Mouse (Mus musculus): Measurements from ENCODE around the gene Prcc. TPM values are rescaled to one million over a fixed set of nuclear protein-coding genes. Genes with fewer than 3 reads are reported as not detected.
A peak's percentile ranks its signal among the peaks of the same experiment; 100 is the strongest.
"Not testable (repeated sequence)": the region's sequence is repeated elsewhere in the genome, so short reads cannot be mapped to it uniquely, and the experiment has no call there.

Gene Prcc
- total and polyA plus RNA-seq, 2 experiments from 2014 or later: 10.0 to 55.6 TPM

DNA sequence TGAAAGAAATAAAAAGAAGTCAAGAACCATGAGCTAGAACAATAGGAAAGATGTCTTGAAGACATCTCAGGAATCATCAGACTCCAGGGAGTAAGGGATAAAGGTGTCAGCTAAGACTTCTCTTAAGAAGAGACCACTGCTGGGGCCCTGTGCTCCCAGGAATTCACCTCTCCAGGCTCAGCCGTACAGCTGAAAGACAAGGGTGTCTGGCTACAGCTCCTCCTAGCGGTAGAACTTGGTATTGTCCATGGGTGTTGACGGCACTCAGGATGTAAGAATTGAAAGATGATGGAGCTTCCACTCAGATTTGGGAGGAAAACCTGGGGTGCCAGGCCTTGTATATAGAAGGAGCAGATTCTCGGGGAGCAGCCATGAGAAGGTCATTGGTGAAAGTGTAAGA is 46.8 kb downstream of the Prcc start:
- ATAC-seq (ENCODE audit: insufficient read depth, low read depth) (no peak), DNase-seq (ENCODE audit: low spot score) (peak; percentile 46)
- Histone ChIP-seq H3K4me2 (ENCODE audit: low read depth, low read length) (no peak overlapping the region), H3K27me3 (ENCODE audit: control insufficient read depth, insufficient read depth, low read length) (peaks cover 7% of the 10 kb centered on the region; the same call in 1 of the 2 replicates), H3K4me1 (ENCODE audit: control insufficient read depth, insufficient read depth) (no peaks in the 10 kb centered on the region), H3K27ac (ENCODE audit: low read depth) (no peak overlapping the region), H3K36me3 (replicated peaks; ENCODE audit: control insufficient read depth, insufficient read depth, low read length) (no peaks in the 10 kb centered on the region), H3K9ac (replicated peaks; ENCODE audit: low read depth, low read length) (no peak overlapping the region), H3K9me3 (replicated peaks; ENCODE audit: control insufficient read depth, low read length) (no peaks in the 10 kb centered on the region), H3K4me3 (ENCODE audit: low read depth, low read length) (no peak overlapping the region)
- 2% methylated on average over 4 of the region's 4 CpGs for WGBS
- TF ChIP-seq EP300 (IDR thresholded peaks at IDR 0.05; ENCODE audit: low read depth) (no peak), CTCF (IDR thresholded peaks at IDR 0.05; ENCODE audit: low read depth) (peak; percentile 92)

DNA sequence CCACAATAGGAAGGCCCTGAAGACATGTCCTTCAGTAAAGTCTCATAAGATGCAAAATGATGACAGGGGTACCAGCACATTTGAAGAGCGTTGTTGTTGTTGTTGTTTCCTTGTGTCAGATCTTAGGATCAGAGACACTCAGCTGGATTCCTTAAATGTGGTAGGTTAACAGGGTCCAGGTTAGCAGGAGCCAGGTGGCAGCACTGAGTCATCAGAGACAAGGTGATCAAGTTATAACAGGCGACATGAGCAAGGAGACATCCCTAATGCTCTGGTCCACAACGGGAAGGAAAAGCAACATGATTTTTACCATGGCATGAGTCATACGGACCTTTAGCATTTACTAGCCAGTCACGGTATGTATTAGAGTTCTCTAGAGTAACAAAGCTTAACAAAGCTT is 51.9 kb downstream of the Prcc start:
- no peaks in the 10 kb centered on the region for H3K27me3 ChIP-seq (ENCODE audit: control insufficient read depth, insufficient read depth, low read length)
- TF ChIP-seq EP300 (IDR thresholded peaks at IDR 0.05; ENCODE audit: low read depth): no peak
- TF ChIP-seq CTCF (IDR thresholded peaks at IDR 0.05; ENCODE audit: low read depth): no peak; the same call in 1 of the 2 replicates
- no peaks in the 10 kb centered on the region for H3K4me1 ChIP-seq (ENCODE audit: control insufficient read depth, insufficient read depth)
- H3K4me2 ChIP-seq (ENCODE audit: low read depth, low read length): no peak overlapping the region
- H3K9ac ChIP-seq (replicated peaks; ENCODE audit: low read depth, low read length): no peak overlapping the region
- DNase-seq (ENCODE audit: low spot score) (no peak), ATAC-seq (ENCODE audit: insufficient read depth, low read depth) (no peak)
- WGBS: 65% methylated on average over 5 of the region's 5 CpGs
- no peak overlapping the region for H3K27ac ChIP-seq (ENCODE audit: low read depth)
- H3K9me3 ChIP-seq (replicated peaks; ENCODE audit: control insufficient read depth, low read length): no peaks in the 10 kb centered on the region
- H3K4me3 ChIP-seq (ENCODE audit: low read depth, low read length): no peak overlapping the region
- H3K36me3 ChIP-seq (replicated peaks; ENCODE audit: control insufficient read depth, insufficient read depth, low read length): no peaks in the 10 kb centered on the region

DNA sequence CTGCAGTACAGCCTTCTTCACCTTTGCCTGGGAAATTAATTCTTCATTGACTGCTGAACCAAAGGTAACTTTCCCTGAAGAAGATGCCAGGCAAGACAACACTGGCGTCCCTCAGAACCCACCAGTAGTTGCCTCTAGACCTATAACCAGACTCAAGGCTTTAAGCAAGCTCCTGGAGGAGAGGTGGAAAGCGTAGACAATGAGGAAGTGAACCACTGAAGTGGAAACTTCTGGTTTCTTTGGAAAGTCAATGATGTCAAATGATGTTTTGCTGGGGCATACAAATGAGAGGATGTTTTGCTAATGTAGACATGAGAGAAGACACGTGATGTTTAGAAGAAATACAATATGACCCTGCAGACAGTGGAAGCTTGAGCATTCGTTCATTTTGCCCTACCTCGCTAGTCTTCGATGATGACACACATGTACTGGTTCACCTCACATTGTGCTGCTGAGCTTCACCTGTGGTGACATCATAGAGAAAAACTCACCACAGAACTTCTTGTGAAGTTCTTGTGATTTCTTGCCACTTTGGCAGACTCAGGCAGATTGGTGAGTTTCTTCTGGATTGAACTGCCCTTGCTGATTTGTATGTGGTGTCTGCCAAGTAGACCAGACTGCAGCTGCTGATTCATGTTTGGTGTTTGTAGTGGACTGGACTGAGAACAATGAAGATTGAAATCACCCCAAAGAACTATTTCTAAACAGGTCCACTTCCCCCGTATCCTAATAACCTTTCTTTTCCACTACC is 53.1 kb downstream of the Prcc start:
- ATAC-seq (ENCODE audit: insufficient read depth, low read depth) (no peak), DNase-seq (ENCODE audit: low spot score) (no peak)
- H3K27me3 ChIP-seq (ENCODE audit: control insufficient read depth, insufficient read depth, low read length): no peaks in the 10 kb centered on the region
- no peaks in the 10 kb centered on the region for H3K9me3 ChIP-seq (replicated peaks; ENCODE audit: control insufficient read depth, low read length)
- no peak overlapping the region for H3K4me2 ChIP-seq (ENCODE audit: low read depth, low read length)
- no peaks in the 10 kb centered on the region for H3K4me1 ChIP-seq (ENCODE audit: control insufficient read depth, insufficient read depth)
- H3K9ac ChIP-seq (replicated peaks; ENCODE audit: low read depth, low read length): no peak overlapping the region
- no peak for TF ChIP-seq CTCF (IDR thresholded peaks at IDR 0.05; ENCODE audit: low read depth)
- TF ChIP-seq EP300 (IDR thresholded peaks at IDR 0.05; ENCODE audit: low read depth): no peak
- H3K27ac ChIP-seq (ENCODE audit: low read depth): no peak overlapping the region
- WGBS: 76% methylated on average over 7 of the region's 7 CpGs
- no peaks in the 10 kb centered on the region for H3K36me3 ChIP-seq (replicated peaks; ENCODE audit: control insufficient read depth, insufficient read depth, low read length)
- no peak overlapping the region for H3K4me3 ChIP-seq (ENCODE audit: low read depth, low read length)

DNA sequence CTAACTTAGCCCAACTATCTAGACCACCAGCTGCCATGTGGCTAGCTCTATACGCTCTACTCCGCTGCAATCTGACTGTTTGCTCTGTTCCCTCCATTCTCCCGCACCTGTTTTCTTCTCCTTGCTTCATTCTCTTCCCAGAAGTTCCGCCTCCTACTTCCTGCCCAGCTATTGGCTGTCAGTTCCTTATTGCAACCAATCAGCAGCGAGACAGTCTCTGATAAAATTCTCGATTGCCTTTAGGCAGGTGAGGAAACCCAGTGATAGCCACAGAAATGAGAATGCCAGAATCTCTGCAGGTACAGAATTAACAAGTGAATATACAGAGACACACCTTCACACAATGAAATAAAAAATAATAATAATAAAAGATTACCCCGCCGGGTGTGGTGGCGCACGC is 56.4 kb downstream of the Prcc start:
- no peak for ATAC-seq (ENCODE audit: insufficient read depth, low read depth)
- H3K9ac ChIP-seq (replicated peaks; ENCODE audit: low read depth, low read length): no peak overlapping the region
- TF ChIP-seq EP300 (IDR thresholded peaks at IDR 0.05; ENCODE audit: low read depth) (no peak), CTCF (IDR thresholded peaks at IDR 0.05; ENCODE audit: low read depth) (no peak)

DNA sequence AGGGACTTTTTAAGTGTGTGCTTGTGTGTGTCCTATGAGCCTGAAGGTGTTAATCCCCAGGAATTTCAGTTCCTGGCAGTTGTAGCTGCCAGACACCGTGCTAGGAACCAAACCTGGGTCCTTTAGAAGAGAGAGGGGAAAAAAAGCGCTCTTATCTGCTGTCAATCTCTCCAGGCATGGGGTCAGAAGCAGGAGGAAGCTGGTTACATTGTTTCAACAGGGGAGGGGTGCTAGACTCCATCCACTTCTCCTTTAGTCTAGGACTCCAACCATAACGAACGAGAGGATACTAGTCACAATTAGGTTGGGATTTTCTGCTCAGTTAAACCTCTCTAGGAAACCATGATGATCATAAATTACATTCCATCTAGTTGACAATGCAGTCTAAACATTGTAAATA is 57.0 kb downstream of the Prcc start:
- no peak overlapping the region for H3K4me3 ChIP-seq (ENCODE audit: low read depth, low read length)
- no peaks in the 10 kb centered on the region for H3K27me3 ChIP-seq (ENCODE audit: control insufficient read depth, insufficient read depth, low read length)
- no peaks in the 10 kb centered on the region for H3K4me1 ChIP-seq (ENCODE audit: control insufficient read depth, insufficient read depth)
- no peak for DNase-seq (ENCODE audit: low spot score)
- ATAC-seq (ENCODE audit: insufficient read depth, low read depth): no peak
- no peak overlapping the region for H3K9ac ChIP-seq (replicated peaks; ENCODE audit: low read depth, low read length)
- H3K27ac ChIP-seq (ENCODE audit: low read depth): no peak overlapping the region
- H3K36me3 ChIP-seq (replicated peaks; ENCODE audit: control insufficient read depth, insufficient read depth, low read length): no peaks in the 10 kb centered on the region
- H3K9me3 ChIP-seq (replicated peaks; ENCODE audit: control insufficient read depth, low read length): no peaks in the 10 kb centered on the region
- 38% methylated on average over 4 of the region's 4 CpGs for WGBS
- TF ChIP-seq EP300 (IDR thresholded peaks at IDR 0.05; ENCODE audit: low read depth): no peak
- TF ChIP-seq CTCF (IDR thresholded peaks at IDR 0.05; ENCODE audit: low read depth): no peak
- H3K4me2 ChIP-seq (ENCODE audit: low read depth, low read length): no peak overlapping the region

More for the DNA sequence above, 56.4 kb downstream of the Prcc start:
- no peak for DNase-seq (ENCODE audit: low spot score)
- 44% methylated on average over 10 of the region's 10 CpGs for whole genome bisulfite sequencing
- no peak overlapping the region for H3K27ac ChIP-seq (ENCODE audit: low read depth)
- H3K36me3 ChIP-seq (replicated peaks; ENCODE audit: control insufficient read depth, insufficient read depth, low read length): no peaks in the 10 kb centered on the region
- H3K4me3 ChIP-seq (ENCODE audit: low read depth, low read length): no peak overlapping the region
- no peak overlapping the region for H3K4me2 ChIP-seq (ENCODE audit: low read depth, low read length)
- no peaks in the 10 kb centered on the region for H3K4me1 ChIP-seq (ENCODE audit: control insufficient read depth, insufficient read depth)
- no peaks in the 10 kb centered on the region for H3K9me3 ChIP-seq (replicated peaks; ENCODE audit: control insufficient read depth, low read length)
- no peaks in the 10 kb centered on the region for H3K27me3 ChIP-seq (ENCODE audit: control insufficient read depth, insufficient read depth, low read length)

DNA sequence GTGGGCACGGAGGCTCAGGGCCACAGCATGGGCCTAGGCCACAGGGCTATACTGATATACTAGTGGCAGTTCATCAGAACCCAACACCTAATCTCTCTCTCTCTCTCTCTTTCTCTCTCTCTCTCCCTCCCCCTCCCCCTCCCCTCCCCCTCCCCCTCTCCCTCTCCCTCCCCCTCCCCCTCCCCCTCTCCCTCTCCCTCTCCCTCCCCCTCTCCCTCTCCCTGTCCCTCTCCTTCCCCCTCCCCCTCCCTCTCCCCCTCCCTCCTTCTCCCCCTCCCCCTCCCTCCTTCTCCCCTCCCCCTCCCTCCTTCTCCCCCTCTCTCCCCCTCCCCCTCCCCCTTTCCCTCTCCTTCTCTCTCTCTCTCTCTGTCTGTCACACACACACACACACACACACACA is 61.2 kb downstream of the Prcc start, which contains the start of gene Pear1:
TSS of gene Pear1 (minus strand) at position 101 of the 400 bp plus-strand sequence.
- not testable (repeated sequence) for H3K36me3 ChIP-seq (replicated peaks; ENCODE audit: control insufficient read depth, insufficient read depth, low read length); DNase-seq (ENCODE audit: low spot score); H3K4me1 ChIP-seq (ENCODE audit: control insufficient read depth, insufficient read depth); H3K27me3 ChIP-seq (ENCODE audit: control insufficient read depth, insufficient read depth, low read length); H3K4me3 ChIP-seq (ENCODE audit: low read depth, low read length); H3K4me2 ChIP-seq (ENCODE audit: low read depth, low read length); ATAC-seq (ENCODE audit: insufficient read depth, low read depth); H3K9me3 ChIP-seq (replicated peaks; ENCODE audit: control insufficient read depth, low read length); H3K9ac ChIP-seq (replicated peaks; ENCODE audit: low read depth, low read length); H3K27ac ChIP-seq (ENCODE audit: low read depth)
- 85% methylated on average over 1 of the region's 1 CpGs for WGBS

All from heart, postnatal 0 days (tissue).